Mouse (Mus musculus) embryo, embryonic 10 days (tissue): ENCODE measurements at regions not wholly inside any gene's neighbourhood (a gene's known extent, or its start where the extent isn't known, plus 50 kb on each side); places are given as distances from the start of the nearest gene placed in this dataset.
"Not testable (repeated sequence)": the region's sequence is repeated elsewhere in the genome, so short reads cannot be mapped to it uniquely, and the experiment has no call there.

Experiments used
- DNase-seq: peaks from one replicate; pipeline ENCODE4 v3.0.0-alpha.2; 2015; ENCODE audit warnings: low spot score

DNA sequence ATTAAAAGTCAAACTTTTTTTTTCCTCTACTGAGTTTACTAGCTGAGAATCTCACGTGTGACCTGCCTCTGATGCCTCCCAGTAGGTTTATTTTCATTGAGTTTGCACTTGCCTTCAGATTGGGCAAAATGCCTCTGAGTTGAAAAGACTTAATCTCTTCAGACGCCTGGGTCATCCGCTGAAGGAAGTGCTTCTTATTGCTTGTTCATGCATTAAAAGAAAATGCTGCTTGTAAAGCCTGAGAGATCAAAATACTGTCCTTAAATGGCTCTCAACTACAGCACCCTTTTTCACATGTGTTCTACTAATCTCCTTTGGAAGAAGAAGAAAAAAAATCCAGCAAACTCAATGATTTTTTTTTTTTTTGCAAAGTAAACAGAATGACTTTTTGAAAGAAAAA lies 351.5 kb downstream of the Kcnh5 start:
- DNase-seq: peak; percentile 3

DNA sequence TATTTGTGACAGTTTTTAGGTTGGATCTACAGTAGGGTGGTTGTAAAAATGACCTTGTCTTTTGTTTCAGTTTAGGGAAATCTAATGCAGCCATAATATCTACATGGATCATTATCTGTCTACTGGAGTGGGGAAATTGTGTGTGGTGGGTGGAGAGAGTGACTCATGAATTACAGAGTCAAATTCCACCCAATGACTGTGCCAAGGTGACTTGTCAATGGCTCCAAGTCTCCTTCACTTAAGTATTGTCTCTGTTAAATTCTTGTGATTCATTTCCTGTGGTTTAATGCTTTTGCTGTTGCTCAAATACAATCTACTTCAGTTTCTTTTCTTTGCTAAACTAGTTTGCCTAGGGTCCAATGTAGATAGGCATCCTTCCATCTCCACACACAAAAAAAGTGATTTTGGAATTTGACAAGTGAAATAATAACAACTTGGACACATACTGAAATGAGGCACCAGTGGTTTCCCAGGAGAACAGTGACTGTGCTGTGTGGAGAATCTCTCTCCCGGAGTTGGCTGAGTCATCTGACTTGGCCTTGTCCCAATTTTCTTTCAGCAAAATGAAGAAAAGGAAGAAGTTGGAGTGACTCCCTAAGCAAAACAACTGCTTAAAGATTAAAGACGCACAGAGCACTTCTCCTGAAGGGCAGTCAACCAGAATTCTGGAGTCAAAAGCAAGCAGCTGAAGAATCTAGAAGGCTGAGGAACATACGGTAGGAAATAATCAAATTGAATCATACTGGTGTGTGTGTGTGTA lies 352.2 kb downstream of the Kcnh5 start:
- no peak for DNase-seq

DNA sequence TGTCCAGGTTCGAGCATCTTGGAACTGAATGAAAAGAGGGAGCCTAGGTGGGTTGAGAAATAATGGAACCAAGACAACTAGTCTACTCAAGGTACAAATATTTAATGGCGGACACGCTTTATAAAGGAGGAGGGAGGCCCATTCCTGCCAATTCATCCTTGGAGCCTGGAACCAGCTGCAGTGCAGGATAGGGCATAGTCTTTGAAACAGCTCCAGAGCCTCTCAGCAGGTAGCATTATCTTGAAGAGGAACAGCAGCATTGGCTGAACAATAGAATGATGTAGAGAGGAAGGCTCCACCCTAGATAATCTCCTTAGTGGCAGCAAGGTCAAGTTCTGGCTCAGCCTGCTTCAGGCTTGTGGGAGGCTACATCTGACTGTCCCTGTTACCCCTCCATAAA lies 361.0 kb downstream of the Kcnh5 start:
- not testable (repeated sequence) for DNase-seq

DNA sequence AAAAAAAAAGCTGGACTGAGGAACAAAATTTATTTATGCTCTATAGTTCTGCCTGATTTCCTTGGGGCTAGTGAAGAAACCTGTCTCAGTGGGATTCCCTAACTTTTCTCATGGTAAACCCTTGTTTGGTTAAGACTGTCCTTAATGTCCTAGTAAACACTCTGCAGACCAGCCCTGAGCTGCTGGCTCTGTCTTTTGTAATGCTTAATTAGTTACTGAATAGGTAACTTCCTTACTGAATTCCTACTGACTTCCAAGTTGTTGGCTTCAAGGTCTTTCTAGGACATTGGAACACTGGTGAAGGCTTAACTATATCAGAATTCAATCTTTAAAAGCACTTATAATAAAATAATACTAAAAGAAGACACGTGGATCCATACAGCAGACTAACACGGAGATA lies 368.6 kb downstream of the Kcnh5 start:
- not testable (repeated sequence) for DNase-seq

DNA sequence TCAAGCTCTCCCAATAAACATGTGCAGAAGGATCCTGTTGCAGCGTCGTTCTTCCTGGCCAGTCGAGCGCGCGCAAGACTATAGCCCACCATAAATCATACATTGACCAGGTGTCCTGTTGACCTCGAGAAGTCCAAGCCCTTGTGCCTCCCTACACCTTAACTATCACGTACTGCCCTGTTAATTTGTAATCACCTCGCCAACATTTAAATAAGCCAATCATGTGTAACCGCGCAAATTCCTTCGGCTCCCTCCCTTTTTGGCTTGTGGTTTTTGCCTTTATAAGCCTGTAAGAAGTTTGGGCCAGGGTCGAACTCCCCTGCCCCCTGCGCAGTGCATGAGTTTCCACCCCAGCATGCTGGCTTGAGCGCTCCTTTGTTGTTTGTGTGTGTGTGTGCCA lies 369.2 kb downstream of the Kcnh5 start:
- not testable (repeated sequence) for DNase-seq

DNA sequence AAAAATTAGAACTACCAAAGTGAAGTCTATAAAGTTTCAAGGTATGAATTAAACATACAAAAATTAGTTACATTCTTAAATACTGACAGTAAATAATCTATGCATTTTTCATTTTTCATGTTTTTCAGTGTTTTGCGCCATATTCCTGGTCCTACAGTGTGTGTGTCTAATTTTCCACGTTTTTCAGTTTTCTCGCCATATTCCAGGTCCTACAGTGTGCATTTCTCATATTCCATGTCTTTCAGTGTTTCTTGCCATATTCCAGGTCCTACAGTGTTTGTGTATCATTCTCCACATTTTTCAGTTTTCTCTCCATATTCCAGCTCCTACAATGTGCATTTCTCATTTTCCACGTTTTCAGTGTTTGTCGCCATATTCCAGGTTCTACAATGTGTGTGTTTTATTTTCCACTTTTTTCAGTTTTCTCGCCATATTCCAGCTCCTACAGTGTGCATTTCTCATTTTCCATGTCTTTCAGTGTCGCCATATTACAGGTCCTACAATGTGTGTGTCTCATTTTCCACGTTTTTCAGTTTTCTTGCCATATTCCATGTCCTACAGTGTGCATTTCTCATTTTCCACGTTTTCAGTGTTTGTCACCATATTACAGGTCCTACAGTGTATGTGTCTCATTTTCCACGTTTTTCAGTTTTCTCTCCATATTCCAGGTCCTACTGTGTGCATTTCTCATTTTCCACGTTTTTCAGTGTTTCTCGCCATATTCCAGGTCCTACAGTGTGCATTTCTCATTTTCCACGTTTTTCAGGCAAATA lies 373.2 kb downstream of the Kcnh5 start:
- DNase-seq: peak; percentile 9

DNA sequence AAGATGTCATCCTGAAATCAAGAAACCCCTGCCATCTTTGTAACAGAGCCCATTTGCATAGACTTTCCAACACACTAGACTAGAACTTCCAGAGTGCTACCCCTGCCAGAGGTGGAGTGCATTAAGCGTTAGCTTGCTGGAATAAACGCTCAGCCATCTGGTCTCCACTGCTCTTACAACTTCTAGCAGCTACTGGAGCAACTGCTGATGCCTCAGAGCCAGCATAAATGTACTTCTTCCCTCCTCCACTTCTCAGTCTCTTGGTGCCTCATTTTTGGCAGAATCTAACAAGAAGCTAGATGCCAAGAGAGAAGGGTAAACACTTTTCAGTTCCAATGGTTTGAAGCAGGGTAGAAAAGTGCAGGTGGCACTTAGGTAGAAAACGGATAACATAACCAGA lies 385.1 kb downstream of the Kcnh5 start:
- no peak for DNase-seq

DNA sequence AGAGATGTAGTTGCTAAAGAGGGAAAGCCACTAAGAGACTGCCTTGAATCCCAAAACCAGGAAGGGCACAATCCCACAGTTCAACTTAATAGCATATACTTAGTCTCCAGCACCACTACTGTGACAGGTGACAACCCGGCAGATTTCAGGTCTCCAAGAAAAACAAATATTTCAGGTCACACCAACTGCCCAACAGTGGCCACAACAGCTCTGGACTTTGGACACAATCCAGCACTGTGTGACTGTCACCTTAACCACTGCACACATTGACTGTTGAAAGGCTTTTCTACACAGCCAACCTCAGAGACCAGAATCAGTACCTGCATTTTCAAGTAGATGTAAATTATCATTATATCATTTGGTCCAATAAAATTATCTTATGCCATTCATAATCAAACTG lies 414.8 kb downstream of the Kcnh5 start:
- no peak for DNase-seq

DNA sequence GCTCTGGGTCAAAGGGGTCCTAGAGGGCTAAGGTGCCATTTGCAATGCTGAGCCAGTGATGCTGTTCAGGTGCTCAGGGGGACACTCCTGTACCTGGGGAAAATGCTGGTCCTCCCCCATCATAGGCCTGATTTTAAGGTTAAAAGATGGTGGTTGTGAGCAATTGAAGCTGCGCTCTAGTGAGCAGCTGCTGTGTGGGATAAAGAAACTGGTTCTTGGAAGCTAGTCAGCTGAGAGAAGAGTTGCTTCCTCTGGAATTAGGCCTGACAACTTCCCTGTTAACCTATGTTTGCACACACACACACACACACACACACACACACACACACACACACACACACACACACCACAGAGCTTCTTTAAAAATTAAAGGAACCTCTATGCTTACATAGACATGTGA lies 428.9 kb upstream of the Gm11042 start:
- DNase-seq: no peak

DNA sequence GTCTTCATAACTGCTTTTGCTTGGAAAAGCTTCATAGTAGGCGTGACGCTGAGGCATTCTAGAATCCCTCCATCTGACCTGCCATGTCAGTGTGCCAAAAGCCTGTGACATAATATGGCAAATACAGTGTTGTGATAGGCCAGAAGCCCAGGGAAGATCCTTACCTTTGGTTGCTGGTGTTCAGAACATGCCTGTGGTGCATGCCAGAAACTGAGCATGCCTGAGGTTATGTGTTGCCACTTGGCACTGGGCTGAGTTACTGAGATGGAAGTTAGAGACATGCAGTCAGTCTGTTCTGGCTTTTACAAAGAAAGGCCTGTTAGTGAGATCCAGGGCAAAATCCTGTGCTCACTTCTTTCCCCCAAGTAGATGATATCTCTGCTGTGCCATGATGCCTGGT lies 412.7 kb upstream of the Gm11042 start:
- no peak for DNase-seq

DNA sequence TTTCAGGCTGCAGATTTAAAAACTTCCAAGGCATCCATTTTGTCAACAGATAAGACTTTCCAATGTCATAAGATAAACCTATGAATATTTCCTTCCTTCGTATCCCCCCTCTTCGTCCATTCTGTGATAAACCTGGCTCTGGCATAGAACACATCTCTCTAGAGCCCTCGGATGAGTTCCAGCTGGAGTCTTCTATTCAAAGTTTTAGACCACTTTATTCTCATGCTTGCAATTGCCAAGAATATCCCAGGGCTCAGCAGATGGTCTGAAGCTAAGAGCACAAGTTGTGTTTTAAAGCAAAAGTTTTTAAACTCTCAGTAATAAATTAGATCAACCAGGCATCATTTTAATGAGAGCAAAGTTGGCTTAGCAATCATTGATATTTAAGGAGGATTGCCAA lies 363.0 kb upstream of the Gm11042 start:
- no peak for DNase-seq

DNA sequence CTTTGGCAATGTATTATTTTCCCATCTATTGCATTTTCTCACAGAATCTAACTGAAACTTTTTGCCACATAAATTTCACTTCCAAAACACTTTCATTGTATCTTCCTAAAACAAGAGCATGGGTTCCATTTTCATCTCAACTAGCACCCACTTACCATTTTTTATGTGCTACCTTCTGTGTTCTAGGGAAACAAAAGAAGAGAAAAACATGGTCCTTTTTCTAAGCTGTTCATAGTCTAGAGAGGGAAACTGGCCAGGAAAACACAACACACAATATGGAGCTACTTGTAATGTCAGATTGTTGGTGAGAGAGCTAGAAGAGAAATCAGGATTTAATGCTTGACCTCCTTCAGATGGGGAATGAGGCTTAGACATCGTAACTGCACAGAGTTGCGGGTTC lies 361.6 kb upstream of the Gm11042 start:
- no peak for DNase-seq

DNA sequence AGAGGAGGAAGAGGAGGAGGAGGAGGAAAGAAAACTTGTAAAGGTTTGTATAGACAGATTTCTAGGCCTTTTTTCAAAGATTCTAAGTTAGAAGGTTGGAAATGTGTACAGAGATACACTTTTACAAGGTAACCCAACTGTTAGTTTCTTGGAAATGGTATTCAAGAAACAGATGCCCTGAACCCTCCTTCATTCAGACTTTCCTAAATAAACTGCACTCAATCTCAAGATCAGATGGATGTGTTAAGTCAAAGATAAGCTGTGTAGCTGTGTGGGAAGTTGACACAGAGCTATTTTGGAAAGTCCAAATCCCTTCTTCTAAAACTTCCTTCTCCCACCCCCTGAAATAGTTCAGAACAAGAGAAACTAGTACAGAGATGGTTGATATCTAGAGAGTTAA lies 342.2 kb upstream of the Gm11042 start:
- DNase-seq: no peak

DNA sequence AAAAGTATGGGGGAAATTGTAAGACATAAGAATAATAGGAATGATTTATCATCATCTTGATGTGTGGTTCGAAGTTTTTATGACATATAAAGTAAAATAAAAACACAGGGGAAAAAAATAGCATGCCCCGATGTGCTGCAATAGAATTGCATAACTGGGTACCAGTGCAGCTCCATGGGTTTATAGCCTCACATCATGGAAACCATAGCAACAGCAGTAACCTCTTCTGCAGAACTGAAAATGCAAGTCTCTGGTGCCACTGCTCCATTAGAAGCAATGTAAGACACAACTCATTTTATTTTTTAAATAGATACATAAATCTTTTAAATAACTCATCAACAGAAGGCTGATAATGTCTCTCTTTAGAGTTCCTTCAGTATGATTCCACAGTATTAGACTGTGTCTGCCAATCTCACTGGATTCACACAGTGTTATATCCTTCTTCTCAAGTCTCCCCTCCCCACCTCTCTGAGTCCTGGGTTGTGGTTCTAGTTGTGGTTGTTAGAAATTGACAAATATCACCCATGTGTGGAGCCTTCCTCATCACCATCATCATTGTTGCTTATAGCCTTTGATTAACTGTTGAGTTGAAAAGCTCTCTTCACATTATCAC lies 340.9 kb upstream of the Gm11042 start:
- DNase-seq: no peak

DNA sequence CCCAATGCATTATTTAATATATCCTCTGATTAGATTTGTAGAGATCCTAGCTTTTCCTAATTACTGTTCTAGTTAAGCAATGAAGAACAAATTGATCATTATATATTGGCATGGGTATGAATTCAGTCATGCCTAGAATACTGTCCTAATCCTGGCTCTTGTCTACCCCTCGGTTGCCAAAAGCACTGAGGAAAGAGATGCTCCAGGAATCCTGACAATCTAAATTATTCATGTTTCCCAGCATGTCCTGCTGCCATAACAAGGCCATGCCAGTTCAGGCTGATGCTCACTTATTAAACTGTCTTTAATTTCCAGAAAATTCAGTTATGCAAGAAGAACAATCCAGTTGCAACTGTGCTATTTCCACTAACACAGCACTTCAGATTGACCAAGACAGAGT lies 335.1 kb upstream of the Gm11042 start:
- DNase-seq: no peak

DNA sequence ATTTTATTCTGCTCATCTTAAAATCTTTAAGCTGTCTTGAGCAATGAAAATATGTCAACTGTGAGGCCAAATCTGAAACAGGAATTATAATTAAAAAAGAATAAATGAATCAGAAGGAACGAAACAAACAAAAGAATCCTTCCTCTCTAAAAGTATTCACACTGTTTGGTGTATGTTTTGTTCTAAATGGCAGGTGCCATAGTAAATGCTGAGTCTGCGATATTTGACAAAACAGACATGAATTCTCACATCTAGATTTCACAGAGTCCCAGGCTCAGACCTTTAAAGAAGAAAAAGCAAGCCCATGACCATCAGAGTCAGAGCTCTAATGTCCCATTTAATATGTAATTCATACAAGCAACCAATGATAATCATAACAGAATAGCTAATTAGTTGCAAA lies 316.6 kb upstream of the Gm11042 start:
- DNase-seq: no peak

DNA sequence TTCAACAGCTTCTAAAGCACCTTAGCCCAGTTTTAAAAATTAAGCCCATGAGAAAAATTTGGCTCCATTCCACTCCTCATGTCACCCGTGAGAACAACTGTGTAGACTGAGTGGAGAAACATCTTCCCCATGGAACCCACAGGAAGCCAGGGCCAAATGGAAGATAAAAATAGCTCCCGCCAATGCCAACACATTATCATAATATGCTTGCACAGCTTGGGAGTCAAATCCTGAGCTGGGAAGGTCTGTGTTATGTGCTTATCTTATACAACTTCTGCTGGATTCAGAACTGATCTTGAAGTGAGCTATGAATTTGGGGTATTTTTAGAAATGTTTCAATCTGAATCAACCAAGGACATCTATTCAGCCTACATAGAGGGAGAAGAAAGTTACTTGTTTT lies 279.0 kb upstream of the Gm11042 start:
- no peak for DNase-seq

DNA sequence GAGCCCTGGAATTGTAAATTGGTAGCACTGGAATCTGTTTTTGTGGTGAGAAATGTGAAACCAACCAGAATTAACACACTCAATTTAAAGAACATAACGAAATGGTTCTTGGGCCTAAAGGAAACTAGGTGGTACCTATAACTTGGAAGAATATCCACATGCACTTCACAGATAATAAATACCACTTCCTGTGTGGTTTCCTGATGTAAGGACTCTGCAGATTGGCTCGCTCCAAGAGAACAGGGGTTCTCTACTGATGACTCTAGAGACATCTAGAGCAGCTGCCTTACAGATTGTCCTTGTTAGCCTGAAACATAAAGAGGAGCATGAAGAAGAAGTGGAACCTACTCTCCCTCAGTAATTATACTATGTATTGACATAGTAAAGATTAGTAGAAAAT lies 238.4 kb upstream of the Gm11042 start:
- DNase-seq: no peak

DNA sequence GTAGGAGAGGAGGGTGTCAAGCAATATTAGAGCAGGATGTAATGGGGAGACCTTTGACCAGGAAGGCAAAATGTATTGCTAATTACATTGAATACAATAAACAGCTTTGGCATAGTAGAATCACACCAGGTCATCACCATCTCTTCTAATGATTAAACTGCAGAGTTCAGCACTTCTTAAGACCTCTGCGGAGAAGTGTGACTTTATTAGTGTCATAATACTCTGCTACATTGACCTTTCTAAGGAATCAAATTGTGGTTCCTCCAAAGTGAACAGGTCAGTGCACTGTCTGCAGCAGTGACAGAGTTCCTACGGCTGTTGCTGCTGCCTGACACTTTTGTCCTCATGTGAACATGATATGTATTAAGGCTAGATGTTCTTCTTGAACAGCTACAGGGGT lies 228.0 kb upstream of the Gm11042 start:
- no peak for DNase-seq

DNA sequence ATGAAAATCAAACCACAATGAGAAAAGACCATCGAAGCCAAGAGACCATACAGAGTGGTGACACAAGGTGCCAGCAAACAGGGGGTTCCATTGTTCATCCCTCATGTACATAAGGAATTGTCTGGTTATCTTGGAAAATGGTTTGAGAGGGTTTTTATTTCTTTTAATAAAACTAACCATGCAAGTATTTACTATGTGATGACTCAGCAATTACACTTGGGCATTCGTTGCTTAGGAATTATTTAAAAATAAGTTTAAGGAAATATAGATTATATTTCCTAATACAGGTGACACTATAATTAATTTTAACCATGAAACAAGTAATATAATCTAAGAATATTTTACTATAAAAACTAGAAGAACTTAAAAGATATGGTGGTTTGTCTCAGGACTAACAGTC lies 218.7 kb upstream of the Gm11042 start:
- no peak for DNase-seq

DNA sequence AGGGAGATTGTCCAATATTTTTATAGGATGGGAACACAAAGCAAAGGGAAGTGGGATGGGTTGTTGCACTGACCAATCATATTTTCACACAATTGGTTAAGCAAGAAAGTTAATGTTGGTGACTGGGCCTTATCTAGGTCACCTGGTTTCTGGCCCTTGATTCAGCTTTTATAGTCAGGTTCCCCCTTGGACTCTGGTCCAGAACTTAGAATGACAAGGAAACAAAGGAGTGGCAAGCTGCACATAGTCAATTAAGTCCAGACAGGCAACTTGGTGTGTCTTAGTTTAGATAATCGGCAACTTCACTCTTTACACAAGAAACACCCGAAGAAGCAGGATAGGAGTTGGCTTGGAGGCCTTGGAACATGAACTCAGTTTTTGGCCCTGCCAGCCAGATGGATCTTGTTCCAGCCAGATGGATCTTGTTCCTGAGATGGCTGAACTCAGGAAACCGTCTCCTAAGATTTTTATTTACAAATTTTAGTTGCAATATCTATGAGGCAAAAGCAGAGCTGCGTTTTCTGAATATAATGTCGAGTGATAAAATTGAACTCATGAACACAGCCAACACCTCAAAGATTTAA lies 212.9 kb upstream of the Gm11042 start:
- no peak for DNase-seq

DNA sequence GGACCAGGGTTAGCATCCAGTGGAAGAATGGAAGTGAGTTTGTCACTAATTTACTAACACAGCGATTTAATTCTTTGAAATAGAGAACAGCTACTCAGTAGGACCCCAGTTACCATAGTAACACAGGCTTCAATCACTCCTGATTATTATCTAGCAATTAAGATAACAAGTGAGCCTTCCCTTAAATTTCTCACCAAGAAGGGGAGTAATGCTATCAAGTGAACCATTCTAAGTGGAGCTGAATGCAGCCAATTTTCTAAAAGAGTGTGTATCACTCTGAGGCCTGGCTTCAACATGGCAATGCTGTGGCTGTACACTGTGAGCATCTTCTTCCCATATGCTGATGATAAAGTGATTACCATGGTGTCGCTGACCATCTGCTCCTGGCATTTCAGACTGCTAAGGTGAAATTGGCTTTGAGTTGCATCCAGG lies 211.0 kb upstream of the Gm11042 start:
- DNase-seq: no peak

DNA sequence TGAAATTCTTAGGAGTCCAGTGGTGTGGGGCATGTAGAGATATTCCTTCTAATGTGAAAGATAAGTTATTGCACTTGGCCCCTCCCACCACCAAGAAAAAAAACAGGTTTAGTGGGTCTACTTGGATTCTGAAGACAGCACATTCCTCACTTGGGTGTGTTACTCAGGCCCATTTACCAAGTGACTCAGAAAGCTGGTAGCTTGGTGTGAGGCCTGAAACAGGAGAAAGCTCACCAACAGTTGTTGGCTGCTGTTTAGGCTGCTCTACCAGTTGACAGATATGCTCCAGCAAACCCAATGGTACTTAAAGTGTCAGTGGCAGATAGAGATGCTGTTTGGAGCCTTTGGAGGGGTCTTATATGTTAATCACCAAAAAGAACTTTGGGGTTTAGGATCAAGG lies 207.8 kb upstream of the Gm11042 start:
- DNase-seq: no peak
